Mouse (Mus musculus): Measurements from ENCODE around the gene Cul4a.

GRCm38 (mm10) chr8:13187229-13187628, 81.8 kb downstream of the Cul4a start:
- TF ChIP-seq MYOD1 (IDR thresholded peaks at IDR 0.05; ENCODE audit: control insufficient read depth in 1 of 3, insufficient read length in 2 of 3, low read depth in 2 of 3) (no peak), MYOG (IDR thresholded peaks at IDR 0.05; ENCODE audit: control insufficient read depth in 1 of 3, insufficient read depth in 1 of 3, insufficient read length in 2 of 3, low read depth in 2 of 3) (no peak), TCF3 (IDR thresholded peaks at IDR 0.05; ENCODE audit: insufficient read length, low read depth) (no peak), POLR2A (IDR thresholded peaks at IDR 0.05; ENCODE audit: insufficient read length, low read depth) (no peak)
